Mouse (Mus musculus): Measurements from ENCODE around the gene Rpusd3. TPM values are rescaled to one million over a fixed set of nuclear protein-coding genes. Genes with fewer than 3 reads are reported as not detected.

The Rpusd3 gene
- polyA plus RNA-seq, 1 experiment: 8.7 TPM

DNA sequence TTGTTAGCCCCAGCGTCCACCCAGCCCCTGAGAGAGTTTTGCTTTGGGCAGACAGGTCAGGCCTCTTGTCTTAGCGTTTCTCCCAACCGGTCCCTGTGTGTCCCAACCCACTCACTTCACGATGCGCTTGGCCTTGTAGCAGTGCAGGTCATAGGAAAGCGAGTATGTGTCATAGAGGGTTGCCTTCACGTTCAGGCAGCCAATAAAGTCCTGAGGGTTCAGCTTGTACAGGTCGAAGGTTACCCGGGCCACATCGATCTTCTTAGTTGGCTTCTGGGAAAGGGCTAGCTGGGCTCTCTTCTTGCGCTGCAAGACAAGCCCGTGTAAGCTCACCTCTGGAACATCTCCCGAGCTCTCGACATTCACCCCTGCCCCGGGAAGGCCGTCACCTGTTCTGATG is 8.9 kb upstream of the Rpusd3 start:
- TF ChIP-seq POLR2A (IDR thresholded peaks at IDR 0.05; ENCODE audit: borderline replicate concordance, control insufficient read depth, low read depth, low read length): no peak
- TF ChIP-seq CTCF (IDR thresholded peaks at IDR 0.05; ENCODE audit: control insufficient read depth, insufficient read depth, low read length): no peak
- Histone ChIP-seq H3K27ac (ENCODE audit: control insufficient read depth, insufficient read depth, low read depth, low read length, poor library complexity) (no peak overlapping the region), H3K4me3 (replicated peaks; ENCODE audit: control insufficient read depth, low read depth, low read length) (no peak overlapping the region), H3K4me1 (ENCODE audit: control insufficient read depth, insufficient read depth, low read length) (no peaks in the 10 kb centered on the region)
- 88% methylated on average over 16 of the region's 16 CpGs for WGBS

- TF ChIP-seq POLR2A (IDR thresholded peaks at IDR 0.05; ENCODE audit: borderline replicate concordance, control insufficient read depth, low read depth, low read length) (no peak), CTCF (IDR thresholded peaks at IDR 0.05; ENCODE audit: control insufficient read depth, insufficient read depth, low read length) (peak; percentile 61)
- Histone ChIP-seq H3K4me1 (ENCODE audit: control insufficient read depth, insufficient read depth, low read length) (no peaks in the 10 kb centered on the region), H3K4me3 (replicated peaks; ENCODE audit: control insufficient read depth, low read depth, low read length) (no peak overlapping the region), H3K27ac (ENCODE audit: control insufficient read depth, insufficient read depth, low read depth, low read length, poor library complexity) (no peak overlapping the region)
- WGBS: 61% methylated on average over 3 of the region's 3 CpGs
Measured at GRCm38 (mm10) chr6:113427397-113427796, 8.3 kb upstream of the Rpusd3 start.

GRCm38 (mm10) chr6:113426696-113427095 is 7.6 kb upstream of the Rpusd3 start:
- TF ChIP-seq CTCF (IDR thresholded peaks at IDR 0.05; ENCODE audit: control insufficient read depth, insufficient read depth, low read length): no peak
- no peak for TF ChIP-seq POLR2A (IDR thresholded peaks at IDR 0.05; ENCODE audit: borderline replicate concordance, control insufficient read depth, low read depth, low read length)
- no peak overlapping the region for H3K27ac ChIP-seq (ENCODE audit: control insufficient read depth, insufficient read depth, low read depth, low read length, poor library complexity)
- 91% methylated on average over 4 of the region's 4 CpGs for whole genome bisulfite sequencing
- H3K4me3 ChIP-seq (replicated peaks; ENCODE audit: control insufficient read depth, low read depth, low read length): no peak overlapping the region
- H3K4me1 ChIP-seq (ENCODE audit: control insufficient read depth, insufficient read depth, low read length): no peaks in the 10 kb centered on the region

DNA sequence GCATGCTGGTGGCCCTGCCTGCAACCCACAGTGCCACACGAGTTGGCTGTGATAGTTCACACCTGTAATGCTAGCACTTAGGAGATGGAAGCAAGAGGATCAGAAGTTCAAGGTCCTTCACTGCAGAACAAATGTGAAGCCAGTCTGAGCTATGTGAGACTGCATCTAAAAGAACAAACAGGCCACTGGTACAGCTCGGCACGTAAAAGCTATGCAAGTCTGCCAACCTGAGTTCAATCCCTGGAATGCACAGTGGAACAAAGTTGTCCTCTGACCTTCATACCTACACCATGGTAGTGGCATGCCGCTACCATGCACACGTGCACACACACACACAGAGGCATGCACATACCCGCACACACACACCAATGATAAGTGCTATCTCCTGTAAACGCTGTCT is 5.0 kb upstream of the Rpusd3 start:
- WGBS: 81% methylated on average over 7 of the region's 7 CpGs
- H3K27ac ChIP-seq (ENCODE audit: control insufficient read depth, insufficient read depth, low read depth, low read length, poor library complexity): no peak overlapping the region
- H3K4me1 ChIP-seq (ENCODE audit: control insufficient read depth, insufficient read depth, low read length): no peaks in the 10 kb centered on the region; the same call in 1 of the 2 replicates
- TF ChIP-seq CTCF (IDR thresholded peaks at IDR 0.05; ENCODE audit: control insufficient read depth, insufficient read depth, low read length): no peak
- TF ChIP-seq POLR2A (IDR thresholded peaks at IDR 0.05; ENCODE audit: borderline replicate concordance, control insufficient read depth, low read depth, low read length): no peak
- H3K4me3 ChIP-seq (replicated peaks; ENCODE audit: control insufficient read depth, low read depth, low read length): no peak overlapping the region

GRCm38 (mm10) chr6:113423000-113423399 is 3.9 kb upstream of the Rpusd3 start:
- Histone ChIP-seq H3K27ac (ENCODE audit: control insufficient read depth, insufficient read depth, low read depth, low read length, poor library complexity) (no peak overlapping the region), H3K4me1 (ENCODE audit: control insufficient read depth, insufficient read depth, low read length) (peaks cover 2% of the 10 kb centered on the region; the same call in 1 of the 2 replicates), H3K4me3 (replicated peaks; ENCODE audit: control insufficient read depth, low read depth, low read length) (no peak overlapping the region)
- TF ChIP-seq CTCF (IDR thresholded peaks at IDR 0.05; ENCODE audit: control insufficient read depth, insufficient read depth, low read length) (no peak), POLR2A (IDR thresholded peaks at IDR 0.05; ENCODE audit: borderline replicate concordance, control insufficient read depth, low read depth, low read length) (no peak)
- 37% methylated on average over 4 of the region's 4 CpGs for WGBS

GRCm38 (mm10) chr6:113418441-113419198 is 520 bp downstream of the Rpusd3 start:
- Histone ChIP-seq H3K4me3 (replicated peaks; ENCODE audit: control insufficient read depth, low read depth, low read length) (peak overlapping the region; percentile 77), H3K27ac (ENCODE audit: control insufficient read depth, insufficient read depth, low read depth, low read length, poor library complexity) (no peak overlapping the region; the same call in 1 of the 2 replicates), H3K4me1 (ENCODE audit: control insufficient read depth, insufficient read depth, low read length) (peaks cover 2% of the 10 kb centered on the region; the same call in 1 of the 2 replicates)
- TF ChIP-seq CTCF (IDR thresholded peaks at IDR 0.05; ENCODE audit: control insufficient read depth, insufficient read depth, low read length) (no peak), POLR2A (IDR thresholded peaks at IDR 0.05; ENCODE audit: borderline replicate concordance, control insufficient read depth, low read depth, low read length) (no peak)
- 11% methylated on average over 16 of the region's 16 CpGs for WGBS

- TF ChIP-seq POLR2A (IDR thresholded peaks at IDR 0.05; ENCODE audit: borderline replicate concordance, control insufficient read depth, low read depth, low read length) (no peak), CTCF (IDR thresholded peaks at IDR 0.05; ENCODE audit: control insufficient read depth, insufficient read depth, low read length) (no peak)
- Histone ChIP-seq H3K4me1 (ENCODE audit: control insufficient read depth, insufficient read depth, low read length) (peaks cover 2% of the 10 kb centered on the region; the same call in 1 of the 2 replicates), H3K27ac (ENCODE audit: control insufficient read depth, insufficient read depth, low read depth, low read length, poor library complexity) (no peak overlapping the region), H3K4me3 (replicated peaks; ENCODE audit: control insufficient read depth, low read depth, low read length) (no peak overlapping the region)
- 58% methylated on average over 5 of the region's 5 CpGs for WGBS
Measured at GRCm38 (mm10) chr6:113416416-113416815, 2.7 kb downstream of the Rpusd3 start.

DNA sequence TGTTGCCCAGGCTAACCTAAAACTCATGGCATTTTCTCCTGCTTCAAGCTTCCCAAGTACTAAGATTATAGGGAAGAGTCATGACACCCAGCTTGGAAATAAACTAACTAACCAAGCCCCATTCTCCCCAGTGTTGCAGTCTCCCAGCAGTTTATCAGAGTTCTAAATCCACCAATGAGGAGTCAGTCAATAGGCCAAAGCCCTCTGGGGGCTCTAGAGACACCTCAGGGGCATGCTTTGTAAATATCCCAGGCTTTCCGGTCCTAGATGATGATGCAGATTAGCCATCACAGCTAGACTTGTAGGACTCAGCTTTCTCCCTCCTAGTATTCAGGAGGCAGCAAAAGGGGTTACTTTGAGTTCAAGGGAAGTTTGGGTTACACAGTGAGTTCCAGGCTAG is 9.1 kb downstream of the Rpusd3 start:
- no peak overlapping the region for H3K4me3 ChIP-seq (replicated peaks; ENCODE audit: control insufficient read depth, low read depth, low read length)

More for the DNA sequence above, 9.1 kb downstream of the Rpusd3 start:
- WGBS: 89% methylated on average over 1 of the region's 1 CpGs
- no peaks in the 10 kb centered on the region for H3K4me1 ChIP-seq (ENCODE audit: control insufficient read depth, insufficient read depth, low read length)
- TF ChIP-seq POLR2A (IDR thresholded peaks at IDR 0.05; ENCODE audit: borderline replicate concordance, control insufficient read depth, low read depth, low read length): no peak
- TF ChIP-seq CTCF (IDR thresholded peaks at IDR 0.05; ENCODE audit: control insufficient read depth, insufficient read depth, low read length): no peak
- no peak overlapping the region for H3K27ac ChIP-seq (ENCODE audit: control insufficient read depth, insufficient read depth, low read depth, low read length, poor library complexity)
